Mouse (Mus musculus): ENCODE data around the gene Lzic.

DNA sequence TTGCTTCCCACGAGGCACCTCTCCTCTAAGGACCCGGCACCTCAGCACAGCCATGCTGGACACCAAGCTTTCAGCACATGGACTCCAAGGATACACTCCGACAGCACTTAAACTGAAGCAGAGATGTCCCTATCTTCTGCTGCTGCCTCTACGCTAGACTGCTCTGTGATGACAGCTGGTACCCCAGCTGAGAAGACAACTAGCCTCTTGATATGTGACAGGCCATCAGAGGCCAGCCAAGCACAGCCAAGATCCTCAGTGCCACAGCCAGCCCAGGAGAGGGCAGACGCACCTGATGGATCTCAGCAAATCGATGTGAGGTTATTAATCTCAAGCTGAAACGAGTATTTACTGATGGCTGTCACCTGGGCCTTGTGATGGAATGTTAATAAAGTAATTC lies 9.9 kb upstream of the Lzic start:
- TF ChIP-seq POLR2A (IDR thresholded peaks at IDR 0.05; ENCODE audit: extremely low read depth, insufficient read depth, low read length): no peak
- TF ChIP-seq CTCF (IDR thresholded peaks at IDR 0.05; ENCODE audit: low read depth, low read length): no peak

Data from liver, adult 2 months (tissue).